Mouse (Mus musculus): ENCODE measurements around the gene Cytip. TPM values are rescaled to one million over a fixed set of nuclear protein-coding genes. Genes with fewer than 3 reads are reported as not detected.

Gene Cytip
- polyA plus RNA-seq, 1 experiment = 0.40 TPM

GRCm38 (mm10) chr2:58156495-58157392, 38.6 kb downstream of the Cytip start:
- TF ChIP-seq POLR2A (IDR thresholded peaks at IDR 0.05; ENCODE audit: low read depth, low read length) (no peak), CTCF (IDR thresholded peaks at IDR 0.05; ENCODE audit: borderline replicate concordance, insufficient read depth, low read length) (no peak)
- Histone ChIP-seq H3K4me1 (ENCODE audit: control insufficient read depth, insufficient read depth, low read length) (peaks cover 10% of the 10 kb centered on the region), H3K4me3 (ENCODE audit: insufficient read depth, low read length) (no peak overlapping the region), H3K27ac (ENCODE audit: insufficient read depth, low read length) (no peak overlapping the region)

GRCm38 (mm10) chr2:58156108-58156415, 39.3 kb downstream of the Cytip start:
- Histone ChIP-seq H3K4me1 (ENCODE audit: control insufficient read depth, insufficient read depth, low read length) (peaks cover 10% of the 10 kb centered on the region), H3K4me3 (ENCODE audit: insufficient read depth, low read length) (no peak overlapping the region), H3K27ac (ENCODE audit: insufficient read depth, low read length) (no peak overlapping the region)
- TF ChIP-seq CTCF (IDR thresholded peaks at IDR 0.05; ENCODE audit: borderline replicate concordance, insufficient read depth, low read length) (no peak), POLR2A (IDR thresholded peaks at IDR 0.05; ENCODE audit: low read depth, low read length) (no peak)

- no peak overlapping the region for H3K4me3 ChIP-seq (ENCODE audit: insufficient read depth, low read length)
- H3K4me1 ChIP-seq (ENCODE audit: control insufficient read depth, insufficient read depth, low read length) = peaks cover 8% of the 10 kb centered on the region
- no peak overlapping the region for H3K27ac ChIP-seq (ENCODE audit: insufficient read depth, low read length)
- TF ChIP-seq CTCF (IDR thresholded peaks at IDR 0.05; ENCODE audit: borderline replicate concordance, insufficient read depth, low read length) = no peak
- no peak for TF ChIP-seq POLR2A (IDR thresholded peaks at IDR 0.05; ENCODE audit: low read depth, low read length)
Observed at GRCm38 (mm10) chr2:58155271-58156107, 39.8 kb downstream of the Cytip start.

- Histone ChIP-seq H3K4me1 (ENCODE audit: control insufficient read depth, insufficient read depth, low read length) (peaks cover 5% of the 10 kb centered on the region), H3K4me3 (ENCODE audit: insufficient read depth, low read length) (no peak overlapping the region), H3K27ac (ENCODE audit: insufficient read depth, low read length) (no peak overlapping the region)
- TF ChIP-seq CTCF (IDR thresholded peaks at IDR 0.05; ENCODE audit: borderline replicate concordance, insufficient read depth, low read length) (no peak), POLR2A (IDR thresholded peaks at IDR 0.05; ENCODE audit: low read depth, low read length) (no peak)
Observed at GRCm38 (mm10) chr2:58154555-58154954, 40.8 kb downstream of the Cytip start.

GRCm38 (mm10) chr2:58153742-58154141, 41.6 kb downstream of the Cytip start:
- H3K27ac ChIP-seq (ENCODE audit: insufficient read depth, low read length) = no peak overlapping the region
- peaks cover 5% of the 10 kb centered on the region for H3K4me1 ChIP-seq (ENCODE audit: control insufficient read depth, insufficient read depth, low read length)
- TF ChIP-seq POLR2A (IDR thresholded peaks at IDR 0.05; ENCODE audit: low read depth, low read length) (no peak), CTCF (IDR thresholded peaks at IDR 0.05; ENCODE audit: borderline replicate concordance, insufficient read depth, low read length) (no peak)
- no peak overlapping the region for H3K4me3 ChIP-seq (ENCODE audit: insufficient read depth, low read length)

GRCm38 (mm10) chr2:58149983-58150405, 45.3 kb downstream of the Cytip start:
- Histone ChIP-seq H3K27ac (ENCODE audit: insufficient read depth, low read length) (no peak overlapping the region), H3K4me1 (ENCODE audit: control insufficient read depth, insufficient read depth, low read length) (no peaks in the 10 kb centered on the region), H3K4me3 (ENCODE audit: insufficient read depth, low read length) (no peak overlapping the region)
- TF ChIP-seq CTCF (IDR thresholded peaks at IDR 0.05; ENCODE audit: borderline replicate concordance, insufficient read depth, low read length) (no peak), POLR2A (IDR thresholded peaks at IDR 0.05; ENCODE audit: low read depth, low read length) (no peak)

GRCm38 (mm10) chr2:58146572-58146971, 48.8 kb downstream of the Cytip start:
- Histone ChIP-seq H3K4me3 (ENCODE audit: insufficient read depth, low read length) (no peak overlapping the region), H3K4me1 (ENCODE audit: control insufficient read depth, insufficient read depth, low read length) (no peaks in the 10 kb centered on the region), H3K27ac (ENCODE audit: insufficient read depth, low read length) (no peak overlapping the region)
- TF ChIP-seq POLR2A (IDR thresholded peaks at IDR 0.05; ENCODE audit: low read depth, low read length) = no peak
- no peak for TF ChIP-seq CTCF (IDR thresholded peaks at IDR 0.05; ENCODE audit: borderline replicate concordance, insufficient read depth, low read length)

- peaks cover 2% of the 10 kb centered on the region; the same call in 1 of the 2 replicates for H3K4me1 ChIP-seq (ENCODE audit: control insufficient read depth, insufficient read depth, low read length)
- no peak overlapping the region for H3K27ac ChIP-seq (ENCODE audit: insufficient read depth, low read length)
- no peak overlapping the region for H3K4me3 ChIP-seq (ENCODE audit: insufficient read depth, low read length)
- no peak for TF ChIP-seq POLR2A (IDR thresholded peaks at IDR 0.05; ENCODE audit: low read depth, low read length)
- no peak for TF ChIP-seq CTCF (IDR thresholded peaks at IDR 0.05; ENCODE audit: borderline replicate concordance, insufficient read depth, low read length)
Observed at GRCm38 (mm10) chr2:58140531-58140930, 54.8 kb downstream of the Cytip start.

GRCm38 (mm10) chr2:58138611-58139010, 56.7 kb downstream of the Cytip start:
- no peak overlapping the region for H3K27ac ChIP-seq (ENCODE audit: insufficient read depth, low read length)
- H3K4me3 ChIP-seq (ENCODE audit: insufficient read depth, low read length) = no peak overlapping the region
- peaks cover 7% of the 10 kb centered on the region for H3K4me1 ChIP-seq (ENCODE audit: control insufficient read depth, insufficient read depth, low read length)
- TF ChIP-seq POLR2A (IDR thresholded peaks at IDR 0.05; ENCODE audit: low read depth, low read length) = no peak
- no peak for TF ChIP-seq CTCF (IDR thresholded peaks at IDR 0.05; ENCODE audit: borderline replicate concordance, insufficient read depth, low read length)

All from embryonic fibroblast, embryonic 13.5 days (primary cell).